Mouse (Mus musculus) hindlimb bud, embryonic 11.5 days (tissue): ENCODE measurements around the gene Ipo4.

Source experiments
- DNase-seq: peaks from one replicate; pipeline ENCODE4 v3.0.0-alpha.2; 2012; ENCODE audit warnings: low read depth, low spot score; ENCODE audit errors: extremely low spot score

Ipo4 gene

DNA sequence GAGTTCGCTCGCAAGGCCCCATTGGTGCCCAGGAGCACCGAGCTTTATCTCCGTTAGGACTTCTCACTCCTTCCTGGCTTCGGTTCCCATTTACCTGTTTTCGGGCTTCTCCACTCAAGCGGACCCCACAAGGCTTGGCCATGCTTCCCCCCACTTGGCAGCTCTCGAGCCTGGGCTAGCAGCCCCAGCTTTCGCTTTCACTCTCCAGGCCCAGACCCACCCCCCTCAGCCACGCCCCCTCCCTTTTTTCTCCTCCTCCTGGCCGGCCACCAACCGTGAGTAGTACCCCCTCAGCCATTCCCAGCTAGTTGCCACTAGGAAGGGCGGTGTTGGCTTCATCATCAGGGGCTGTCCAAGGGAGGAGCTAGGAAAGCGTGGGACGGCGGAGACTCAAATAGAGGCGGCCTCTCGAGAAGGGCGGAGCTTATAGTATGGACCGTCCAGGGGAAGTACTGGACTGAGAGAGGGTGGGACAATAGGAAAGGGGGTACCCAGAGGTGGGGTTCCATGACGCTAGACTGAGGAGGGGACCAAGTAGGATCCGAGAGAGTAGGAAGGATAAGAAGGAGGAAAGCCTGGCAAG is 44.9 kb downstream of the Ipo4 start, which contains the start of gene Psme2:
Gene Psme2, minus strand, starts transcription at position 366 of the 583 bp plus-strand sequence.
- DNase-seq = peak; percentile 74

DNA sequence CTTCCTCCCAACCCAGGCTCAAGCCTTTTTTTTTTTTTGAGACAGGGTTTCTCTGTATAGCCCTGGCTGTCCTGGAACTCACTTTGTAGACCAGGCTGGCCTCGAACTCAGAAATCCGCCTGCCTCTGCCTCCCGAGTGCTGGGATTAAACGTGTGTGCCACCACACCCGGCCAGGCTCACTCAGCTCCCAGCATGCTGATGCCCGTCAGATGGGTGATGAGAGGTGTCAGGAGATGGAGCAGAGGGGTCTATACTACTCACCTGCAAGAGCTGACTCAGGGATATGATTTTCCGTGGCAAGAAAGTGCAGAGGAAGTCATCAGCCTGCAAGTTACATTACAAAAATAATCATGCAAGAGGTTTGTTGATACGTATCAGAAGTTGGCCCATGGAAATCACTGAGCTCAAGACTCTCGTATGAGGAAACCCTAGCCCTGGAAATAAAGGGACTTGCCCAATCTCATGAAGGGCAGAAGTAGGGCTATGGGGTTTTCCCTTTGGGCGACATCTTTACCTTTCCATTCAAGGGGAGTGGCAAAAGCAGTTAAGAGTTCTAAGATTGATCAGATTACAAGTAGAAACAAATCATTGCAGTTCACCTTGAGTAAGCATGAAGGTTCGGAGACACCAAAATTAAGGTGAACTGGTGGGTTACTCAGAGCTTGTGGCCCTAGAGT is 45.8 kb downstream of the Ipo4 start:
- no peak for DNase-seq

DNA sequence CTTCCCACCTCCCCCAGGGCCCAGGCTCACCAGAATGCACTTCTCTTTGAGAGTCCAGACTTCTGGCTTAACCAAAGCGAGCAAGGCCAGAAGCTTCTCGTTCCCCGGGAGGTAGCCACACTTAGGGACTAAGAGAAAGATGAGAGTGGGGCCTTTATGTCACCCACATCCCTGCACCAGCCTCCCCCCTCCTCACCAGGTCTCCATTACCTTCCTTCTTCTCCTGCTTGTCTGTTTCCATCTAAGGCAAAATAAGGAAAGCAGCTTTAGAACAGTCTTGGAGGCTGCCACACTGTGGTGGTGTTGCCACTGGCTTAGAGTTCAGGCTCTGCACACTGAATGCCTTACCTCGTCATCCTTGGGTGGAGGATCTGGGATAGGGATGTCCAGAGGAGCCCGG is 46.5 kb downstream of the Ipo4 start:
- DNase-seq = no peak

DNA sequence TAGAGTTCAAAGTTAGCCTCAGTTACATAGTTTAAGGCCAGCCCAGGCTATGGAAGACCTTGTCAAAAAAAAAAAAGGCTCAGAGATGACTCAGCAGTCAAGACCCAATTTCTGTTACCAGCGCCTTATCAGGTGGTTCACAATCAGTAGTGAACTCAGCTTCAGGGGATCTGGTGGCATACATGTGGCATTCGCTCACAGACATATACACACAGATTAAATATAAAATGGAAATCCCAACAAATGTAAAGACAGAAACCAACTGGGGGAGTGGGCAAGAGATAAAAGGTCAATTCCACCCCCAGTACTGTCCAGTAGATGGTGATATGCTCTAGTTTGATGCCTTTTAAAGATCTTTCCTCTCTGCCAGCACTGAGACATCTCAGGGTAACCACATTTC is 49.6 kb downstream of the Ipo4 start:
- DNase-seq = no peak

DNA sequence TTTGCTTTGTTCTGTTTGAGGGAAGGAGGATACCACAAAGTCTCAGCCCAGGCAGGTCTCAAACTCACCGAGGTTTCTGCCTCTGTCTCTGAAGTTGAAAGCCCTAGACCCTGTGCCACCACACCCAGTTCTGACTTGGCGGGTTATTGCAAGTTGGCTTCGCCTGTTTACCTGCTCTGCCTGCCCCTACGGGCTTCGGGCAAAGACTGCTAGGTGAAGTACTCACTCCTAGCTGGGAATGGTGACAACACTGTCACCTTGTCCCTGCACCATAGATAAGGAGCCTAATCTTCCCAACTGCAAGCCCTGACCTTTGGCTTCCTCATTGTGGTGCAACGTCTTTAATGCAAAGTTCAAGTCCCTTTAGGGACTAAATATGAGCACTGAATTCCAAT is 50.2 kb downstream of the Ipo4 start:
- no peak for DNase-seq

DNA sequence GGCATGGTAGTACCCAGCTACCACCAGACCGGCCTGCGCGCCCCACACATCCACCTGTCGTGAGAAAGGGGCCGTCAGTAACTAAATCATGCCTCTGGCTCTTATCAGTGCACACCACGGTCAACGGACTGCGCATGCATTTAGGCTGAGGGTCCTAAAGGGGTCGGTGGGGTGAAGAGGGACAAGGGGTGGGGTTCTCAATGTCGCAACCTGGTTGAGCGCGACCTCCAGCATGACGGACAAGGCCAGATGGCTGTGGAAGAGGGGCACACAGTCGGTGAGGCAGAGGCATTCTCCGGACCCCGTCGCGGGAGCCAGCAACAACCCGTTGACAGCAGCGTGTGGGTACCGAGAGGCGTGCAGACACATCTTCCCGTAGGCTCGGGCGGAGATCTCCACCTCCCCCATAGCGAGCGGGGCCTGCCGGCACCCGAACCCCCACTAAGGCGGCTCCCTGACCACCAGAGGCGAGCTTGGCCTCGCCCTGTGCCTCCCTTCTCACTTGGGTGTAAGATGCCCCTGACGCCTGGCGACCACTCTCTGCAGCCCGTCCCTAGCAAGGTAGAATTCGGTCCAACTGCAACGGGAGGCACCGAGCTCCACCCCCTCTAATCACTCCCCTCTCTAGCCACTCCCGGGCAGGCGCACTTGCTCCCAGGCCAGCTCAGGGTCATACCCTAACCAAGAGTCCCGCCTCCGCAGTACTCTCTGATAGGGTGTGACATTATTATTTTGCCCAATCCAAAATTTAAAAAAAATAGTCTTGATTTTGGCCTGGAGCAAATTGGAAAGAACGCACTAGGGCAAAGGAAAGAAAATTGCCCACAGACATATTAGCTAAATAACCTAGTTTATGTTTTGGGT is 50.8 kb downstream of the Ipo4 start, which contains the start of gene Emc9:
Gene Emc9, minus strand, starts transcription at position 601 of the 864 bp plus-strand sequence.
- no peak for DNase-seq

DNA sequence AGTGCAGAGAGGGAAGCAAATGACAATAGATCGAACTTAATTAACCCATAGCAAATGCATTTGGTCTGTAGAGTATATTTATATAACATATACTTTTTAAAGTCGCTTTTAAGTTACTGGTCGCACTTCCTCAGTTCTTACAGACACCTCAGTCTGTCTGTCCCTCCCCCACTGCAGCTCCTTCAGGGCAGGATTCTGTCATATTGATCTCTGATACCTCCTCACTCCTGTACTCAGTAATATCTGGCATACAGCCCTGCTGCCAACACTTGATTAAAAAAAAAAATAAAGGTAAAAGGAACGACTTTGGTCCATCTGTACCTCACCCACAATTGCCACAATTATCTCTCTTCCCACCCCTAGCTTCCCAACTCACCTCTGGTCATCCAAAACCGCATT is 51.5 kb downstream of the Ipo4 start:
- DNase-seq = no peak

DNA sequence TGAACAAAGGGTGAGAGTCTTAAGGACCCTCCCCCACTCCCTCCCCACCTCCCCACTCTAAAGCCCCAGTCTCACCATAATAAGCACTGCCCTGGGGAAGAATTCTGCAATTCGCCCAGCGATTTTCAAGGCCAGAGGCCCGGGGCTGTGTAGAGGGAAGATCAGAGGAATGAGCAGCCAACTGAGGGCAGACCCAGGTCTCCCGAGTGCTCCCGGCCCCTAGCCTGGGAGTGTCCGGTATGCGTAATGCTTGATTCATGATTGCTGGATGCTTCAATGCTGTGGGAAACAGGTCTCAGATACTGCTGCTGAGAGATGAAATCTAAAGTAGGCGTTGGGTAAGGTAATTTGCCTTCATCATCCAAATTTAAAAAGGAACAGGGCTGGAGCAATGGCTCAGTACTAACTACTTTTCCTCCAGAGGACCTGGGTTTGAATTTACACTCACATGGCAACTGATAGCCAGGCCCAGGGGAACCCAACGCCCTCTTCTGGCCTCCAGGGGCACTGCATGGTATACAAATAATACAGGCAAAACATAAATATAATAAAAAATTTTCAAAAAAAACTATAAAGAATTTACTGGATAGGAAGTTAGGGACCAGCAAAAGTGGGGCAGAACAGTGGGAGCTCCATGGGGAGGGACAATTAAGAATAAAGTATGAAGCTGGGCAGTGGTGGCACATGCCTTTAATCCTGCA is 53.6 kb downstream of the Ipo4 start:
- no peak for DNase-seq

DNA sequence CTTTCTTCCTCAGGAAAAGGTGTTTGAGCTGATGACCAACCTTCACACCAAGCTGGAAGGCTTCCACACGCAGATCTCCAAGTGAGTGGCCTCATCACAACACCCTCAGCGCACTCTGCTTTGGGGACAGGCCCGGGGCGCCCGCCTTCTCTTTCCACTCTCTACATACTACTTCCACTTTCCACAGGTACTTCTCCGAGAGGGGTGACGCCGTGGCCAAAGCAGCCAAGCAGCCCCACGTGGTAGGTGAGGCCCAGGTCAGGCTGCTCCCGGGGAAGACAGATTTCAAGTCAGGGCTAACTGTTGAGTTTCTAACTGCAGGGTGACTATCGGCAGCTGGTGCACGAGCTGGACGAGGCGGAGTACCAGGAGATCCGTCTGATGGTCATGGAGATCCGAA is 55.0 kb downstream of the Ipo4 start:
- DNase-seq = no peak

DNA sequence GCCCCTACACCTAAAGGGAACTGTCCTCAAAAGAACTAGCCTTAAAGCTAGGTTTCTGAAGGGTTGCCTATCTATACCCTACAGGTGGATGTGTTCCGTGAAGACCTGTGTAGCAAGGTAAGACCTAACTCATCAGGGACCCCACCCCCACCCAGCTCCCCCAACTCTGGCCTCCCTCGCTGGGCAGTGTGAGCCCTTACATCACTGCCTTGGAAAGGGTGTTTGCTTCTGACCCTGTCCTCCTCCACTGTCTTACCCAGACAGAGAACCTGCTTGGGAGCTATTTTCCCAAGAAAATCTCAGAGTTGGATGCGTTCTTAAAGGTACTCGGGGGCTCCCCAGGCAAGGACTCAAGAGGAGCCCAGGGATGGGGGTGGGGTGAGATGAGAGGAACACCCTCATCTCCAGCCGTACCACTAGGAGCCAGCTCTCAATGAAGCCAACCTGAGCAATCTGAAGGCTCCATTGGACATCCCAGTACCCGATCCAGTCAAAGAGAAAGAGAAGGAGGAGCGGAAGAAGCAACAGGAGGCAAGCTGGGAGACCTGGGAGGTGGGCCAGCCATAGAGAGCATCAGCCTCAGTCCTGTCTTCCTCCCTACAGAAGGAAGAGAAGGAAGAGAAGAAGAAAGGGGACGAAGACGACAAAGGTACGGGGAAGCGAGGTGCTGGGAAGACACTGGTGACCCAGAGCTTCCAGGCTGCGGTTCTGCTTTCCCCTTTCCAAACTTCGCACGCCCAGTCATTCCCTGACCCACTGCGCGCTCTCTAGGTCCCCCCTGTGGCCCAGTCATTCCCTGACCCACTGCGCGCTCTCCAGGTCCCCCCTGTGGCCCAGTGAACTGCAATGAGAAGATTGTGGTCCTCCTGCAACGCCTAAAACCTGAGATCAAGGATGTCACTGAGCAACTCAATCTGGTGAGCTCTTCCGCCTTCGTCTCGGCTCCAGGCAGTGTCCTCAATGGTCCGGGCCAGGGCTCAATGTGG is 56.0 kb downstream of the Ipo4 start:
- DNase-seq = no peak

DNA sequence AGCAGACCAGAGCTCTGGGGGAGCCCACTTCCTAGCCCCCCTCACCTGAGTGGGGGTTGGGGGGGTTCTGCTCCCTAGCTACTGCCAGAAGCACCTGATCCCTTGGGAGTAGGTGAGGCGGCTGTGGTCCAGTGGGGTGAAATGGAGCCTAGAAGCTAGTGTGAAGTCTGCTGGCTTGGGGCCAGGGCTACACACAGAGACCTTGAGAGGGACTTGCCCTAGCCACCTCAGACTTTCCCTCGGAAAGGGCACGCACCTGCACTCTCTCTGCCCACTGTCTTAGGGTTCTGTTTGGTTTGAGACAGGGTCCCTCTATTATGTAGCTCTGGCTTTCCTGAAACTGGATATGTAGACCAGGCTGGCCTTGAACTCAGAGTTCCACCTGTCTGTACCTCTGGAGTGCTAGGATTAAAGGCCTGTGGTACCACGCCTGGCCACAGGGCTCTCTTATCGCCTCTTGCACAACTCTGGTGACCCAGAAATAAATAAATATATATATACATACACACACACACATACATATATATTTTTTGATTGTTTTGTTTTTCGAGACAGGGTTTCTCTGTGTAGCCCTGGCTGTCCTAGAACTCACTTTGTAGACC is 57.0 kb downstream of the Ipo4 start:
- no peak for DNase-seq

DNA sequence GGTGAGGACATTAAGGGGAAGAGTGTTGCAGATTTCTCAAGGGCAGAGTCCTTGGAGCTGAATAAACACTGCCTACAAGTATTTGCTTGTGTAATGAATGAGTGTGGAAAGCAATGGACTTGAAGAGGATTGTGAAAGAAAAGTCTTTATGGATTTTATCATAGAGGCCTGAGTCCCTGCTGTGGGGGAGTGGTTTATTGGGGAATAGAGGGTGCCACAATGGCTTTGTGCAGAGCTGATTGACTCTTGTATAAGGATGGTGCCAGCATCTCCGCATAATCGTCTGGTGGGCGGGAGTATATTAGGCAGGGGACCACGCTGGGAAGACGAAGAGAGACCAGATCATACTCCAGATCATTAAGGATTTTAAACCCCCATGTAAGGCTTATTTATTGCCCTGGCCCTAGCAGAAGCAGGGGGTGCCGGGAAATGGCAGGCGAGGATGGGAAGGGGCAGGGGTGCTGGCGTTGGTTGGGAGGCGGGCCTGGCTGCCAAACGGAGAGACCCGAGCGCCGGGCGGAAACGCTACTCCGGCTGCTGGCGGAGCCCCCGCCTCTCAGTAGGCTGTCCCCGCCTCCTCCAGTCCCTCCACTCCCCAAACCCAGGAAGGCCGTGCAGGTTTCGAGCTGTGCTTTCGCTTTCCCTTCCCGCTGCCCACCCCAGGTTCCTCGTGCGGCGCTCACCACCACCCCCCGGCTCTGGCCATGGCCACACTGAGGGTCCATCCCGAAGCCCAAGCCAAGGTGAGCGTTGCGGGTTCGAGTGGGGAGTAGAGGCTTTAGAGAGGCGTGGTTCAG is 57.7 kb downstream of the Ipo4 start, which contains the start of gene Psme1:
Gene Psme1, plus strand, starts transcription at position 253 of the 797 bp plus-strand sequence.
- no peak for DNase-seq

DNA sequence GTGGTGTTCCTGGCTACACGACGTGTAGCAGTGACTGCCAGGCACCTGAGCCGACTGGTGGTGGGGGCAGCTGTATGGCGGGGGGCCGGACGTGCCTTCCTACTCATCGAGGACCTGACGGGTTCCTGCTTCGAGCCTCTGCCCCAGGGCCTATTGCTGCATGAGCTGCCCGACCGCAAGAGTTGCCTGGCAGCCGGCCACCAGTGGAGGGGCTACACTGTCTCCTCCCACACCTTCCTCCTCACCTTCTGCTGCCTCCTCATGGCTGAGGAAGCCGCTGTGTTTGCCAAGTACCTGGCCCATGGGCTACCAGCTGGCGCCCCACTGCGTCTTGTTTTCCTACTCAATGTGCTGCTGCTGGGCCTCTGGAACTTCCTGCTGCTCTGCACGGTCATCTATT is 59.4 kb downstream of the Ipo4 start:
- no peak for DNase-seq

DNA sequence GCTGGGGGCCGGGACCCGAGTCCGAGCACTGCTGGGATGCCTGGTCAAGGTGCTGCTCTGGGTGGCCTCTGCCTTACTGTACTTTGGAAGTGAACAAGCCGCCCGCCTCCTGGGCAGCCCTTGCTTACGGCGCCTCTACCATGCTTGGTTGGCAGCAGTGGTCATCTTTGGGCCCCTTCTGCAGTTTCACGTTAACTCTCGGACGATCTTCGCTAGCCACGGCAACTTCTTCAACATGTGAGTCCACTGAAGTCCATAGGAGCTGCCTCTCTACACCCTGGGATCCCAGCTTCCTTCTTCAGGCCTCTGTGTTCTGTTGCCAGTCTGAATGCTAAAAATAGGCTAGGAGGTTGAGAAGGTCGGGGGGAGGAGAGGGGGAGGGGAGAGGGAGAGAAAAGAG is 60.0 kb downstream of the Ipo4 start:
- no peak for DNase-seq
